Mouse (Mus musculus): ENCODE data around the gene Sult1a1.
A peak's percentile ranks its signal among the peaks of the same experiment; 100 is the strongest.
"Not testable (repeated sequence)": the region's sequence is repeated elsewhere in the genome, so short reads cannot be mapped to it uniquely, and the experiment has no call there.

Gene Sult1a1

GRCm38 (mm10) chr7:126696886-126697285, 20.7 kb upstream of the Sult1a1 start:
- no peak for DNase-seq (ENCODE audit: low read depth, low spot score)

- peak; percentile 17 for DNase-seq (ENCODE audit: low read depth, low spot score)
Measured at GRCm38 (mm10) chr7:126696303-126696702, 20.1 kb upstream of the Sult1a1 start.

GRCm38 (mm10) chr7:126695631-126696207, 19.5 kb upstream of the Sult1a1 start, which contains the start of gene Slx1b:
Slx1b (minus strand) TSS chr7:126695784.
- DNase-seq (ENCODE audit: low read depth, low spot score): peak; percentile 91

GRCm38 (mm10) chr7:126695210-126695611, 19.0 kb upstream of the Sult1a1 start, which contains the start of gene Bola2:
Bola2 (plus strand) TSS chr7:126695401.
- DNase-seq (ENCODE audit: low read depth, low spot score): peak; percentile 66

- no peak for DNase-seq (ENCODE audit: low read depth, low spot score)
Measured at GRCm38 (mm10) chr7:126694441-126695051, 18.3 kb upstream of the Sult1a1 start.

- DNase-seq (ENCODE audit: low read depth, low spot score): no peak
Measured at GRCm38 (mm10) chr7:126693781-126694180, 17.5 kb upstream of the Sult1a1 start.

- DNase-seq (ENCODE audit: low read depth, low spot score): peak; percentile 69
Measured at GRCm38 (mm10) chr7:126693256-126693655, 17.0 kb upstream of the Sult1a1 start.

- no peak for DNase-seq (ENCODE audit: low read depth, low spot score)
Measured at GRCm38 (mm10) chr7:126692426-126692825, 16.2 kb upstream of the Sult1a1 start.

- DNase-seq (ENCODE audit: low read depth, low spot score): no peak
Measured at GRCm38 (mm10) chr7:126691676-126692075, 15.4 kb upstream of the Sult1a1 start.

GRCm38 (mm10) chr7:126690737-126691136, 14.5 kb upstream of the Sult1a1 start:
- DNase-seq (ENCODE audit: low read depth, low spot score): no peak

GRCm38 (mm10) chr7:126689021-126689420, 12.8 kb upstream of the Sult1a1 start:
- no peak for DNase-seq (ENCODE audit: low read depth, low spot score)

- not testable (repeated sequence) for DNase-seq (ENCODE audit: low read depth, low spot score)
Measured at GRCm38 (mm10) chr7:126688156-126688555, 11.9 kb upstream of the Sult1a1 start.

- DNase-seq (ENCODE audit: low read depth, low spot score): no peak
Measured at GRCm38 (mm10) chr7:126681221-126681620, 5.0 kb upstream of the Sult1a1 start.

- DNase-seq (ENCODE audit: low read depth, low spot score): no peak
Measured at GRCm38 (mm10) chr7:126679683-126680082, 3.5 kb upstream of the Sult1a1 start.

- DNase-seq (ENCODE audit: low read depth, low spot score): no peak
Measured at GRCm38 (mm10) chr7:126678545-126679341, 2.5 kb upstream of the Sult1a1 start.

- no peak for DNase-seq (ENCODE audit: low read depth, low spot score)
Measured at GRCm38 (mm10) chr7:126676631-126677220, 494 bp upstream of the Sult1a1 start.

GRCm38 (mm10) chr7:126675104-126675503, 1.1 kb downstream of the Sult1a1 start:
- no peak for DNase-seq (ENCODE audit: low read depth, low spot score)

GRCm38 (mm10) chr7:126672111-126672510, 4.1 kb downstream of the Sult1a1 start:
- DNase-seq (ENCODE audit: low read depth, low spot score): no peak

GRCm38 (mm10) chr7:126670152-126670551, 6.1 kb downstream of the Sult1a1 start:
- no peak for DNase-seq (ENCODE audit: low read depth, low spot score)

- DNase-seq (ENCODE audit: low read depth, low spot score): no peak
Measured at GRCm38 (mm10) chr7:126668452-126668851, 7.8 kb downstream of the Sult1a1 start.

GRCm38 (mm10) chr7:126667495-126668090, 8.6 kb downstream of the Sult1a1 start:
- no peak for DNase-seq (ENCODE audit: low read depth, low spot score)

GRCm38 (mm10) chr7:126665269-126665668, 11.0 kb downstream of the Sult1a1 start:
- no peak for DNase-seq (ENCODE audit: low read depth, low spot score)
